23 mouse cellular contexts compared by ENCODE assay signal in genomic region chr5:50026148-50026547, GRCm38 (mm10). TPM values are rescaled to one million over a fixed set of nuclear protein-coding genes. Genes with fewer than 3 reads are reported as not detected.
A peak's percentile ranks its signal among the peaks of the same experiment; 100 is the strongest.
DNase-seq lines count a peak whose midpoint lies in the region; ATAC-seq and TF ChIP-seq lines count a peak whose summit lies in the region.
"Had no signal": no experiment of that assay in that cellular context is flagged by ENCODE, and none has a peak within 500 bp of the region (broad histone marks: within the 10 kb centered on the region; RNA-seq: fewer than 3 reads in every experiment).

No protein-coding gene starts in this region.

- H3K9ac ChIP-seq in intestine, embryonic 14.5 days (ENCODE audit: low read length), result no peak overlapping the region
- H3K9ac ChIP-seq in intestine, postnatal 0 days (ENCODE audit: low read depth, low read length), result no peak overlapping the region
- H3K9ac ChIP-seq: embryonic facial prominence, embryonic 12.5 days; forebrain, embryonic 15.5 days; heart, embryonic 15.5 days; hindbrain, embryonic 14.5 days had no signal

- H3K27me3 ChIP-seq in intestine, embryonic 14.5 days (replicated peaks; ENCODE audit: control insufficient read depth, insufficient read depth, low read length), result no peaks in the 10 kb centered on the region
- H3K27me3 ChIP-seq in intestine, postnatal 0 days (replicated peaks; ENCODE audit: control insufficient read depth, insufficient read depth, low read length), result no peaks in the 10 kb centered on the region
- no peaks in the 10 kb centered on the region for H3K27me3 ChIP-seq in megakaryocyte, embryonic 14.5 days (replicated peaks)
- H3K27me3 ChIP-seq: CH12.LX; embryonic facial prominence, embryonic 12.5 days; forebrain, embryonic 15.5 days; heart, embryonic 15.5 days; Patski had no signal

- no peaks in the 10 kb centered on the region for H3K9me3 ChIP-seq in intestine, embryonic 14.5 days (ENCODE audit: control insufficient read depth, low read length)
- no peaks in the 10 kb centered on the region for H3K9me3 ChIP-seq in intestine, postnatal 0 days (ENCODE audit: control insufficient read depth)
- H3K9me3 ChIP-seq in megakaryocyte, embryonic 14.5 days, result no peaks in the 10 kb centered on the region
- H3K9me3 ChIP-seq: embryonic facial prominence, embryonic 12.5 days; forebrain, embryonic 15.5 days; heart, embryonic 15.5 days; hindbrain, embryonic 10.5 days had no signal

- 76% methylated on average over 3 of the region's 3 CpGs for WGBS in intestine, embryonic 14.5 days
- WGBS in intestine, postnatal 0 days, result 65% methylated on average over 3 of the region's 3 CpGs

- DNase-seq in intestine, embryonic 14.5 days (ENCODE audit: low spot score), result peak; percentile 43
- peak; percentile 36 for DNase-seq in 416B (ENCODE audit: low read depth)
- no peak for DNase-seq in gastrocnemius, postnatal 36 days
- no peak for DNase-seq in cerebellum, adult 18-20 months
- DNase-seq in cerebellum, adult 11 months, result no peak
- DNase-seq: adrenal gland, postnatal 14 days; cerebellum, adult 2 months; cerebellum, postnatal 10 days; gastrocnemius, postnatal 14 days; heart, adult 18-20 months; heart, postnatal 14 days had no signal

- peaks cover 26% of the 10 kb centered on the region for H3K36me3 ChIP-seq in intestine, embryonic 14.5 days (ENCODE audit: control insufficient read depth, insufficient read depth, low read length)
- H3K36me3 ChIP-seq in intestine, postnatal 0 days (ENCODE audit: control insufficient read depth, insufficient read depth), result peaks cover 23% of the 10 kb centered on the region
- H3K36me3 ChIP-seq in megakaryocyte, embryonic 14.5 days (replicated peaks; ENCODE audit: low read length), result peaks cover 8% of the 10 kb centered on the region
- H3K36me3 ChIP-seq: heart, embryonic 15.5 days had no signal

- no peak overlapping the region for H3K4me3 ChIP-seq in intestine, embryonic 14.5 days (ENCODE audit: low read depth, low read length)
- no peak overlapping the region for H3K4me3 ChIP-seq in intestine, postnatal 0 days (ENCODE audit: low read depth, low read length)
- peak overlapping the region; percentile 15 for H3K4me3 ChIP-seq in megakaryocyte, embryonic 14.5 days (replicated peaks)
- H3K4me3 ChIP-seq: embryonic facial prominence, embryonic 12.5 days; forebrain, embryonic 15.5 days; heart, embryonic 15.5 days; hindbrain, embryonic 10.5 days had no signal

- TF ChIP-seq CTCF in intestine, postnatal 0 days (IDR thresholded peaks at IDR 0.05; ENCODE audit: low read depth), result no peak

- peaks cover 15% of the 10 kb centered on the region for H3K4me1 ChIP-seq in intestine, embryonic 14.5 days (replicated peaks; ENCODE audit: control insufficient read depth, insufficient read depth, low read length)
- H3K4me1 ChIP-seq in intestine, postnatal 0 days (replicated peaks; ENCODE audit: control insufficient read depth, insufficient read depth, low read length), result 0 out of 2 replicates have a peak, but pooled peaks cover 6% of the 10 kb centered on the region
- H3K4me1 ChIP-seq in megakaryocyte, embryonic 14.5 days, result peaks cover 58% of the 10 kb centered on the region
- H3K4me1 ChIP-seq: hindbrain, embryonic 10.5 days had no signal

- H3K4me2 ChIP-seq in intestine, embryonic 14.5 days (ENCODE audit: low read length), result no peak overlapping the region
- no peak overlapping the region for H3K4me2 ChIP-seq in intestine, postnatal 0 days (replicated peaks; ENCODE audit: low read depth)
- H3K4me2 ChIP-seq: embryonic facial prominence, embryonic 12.5 days; forebrain, embryonic 15.5 days; heart, embryonic 11.5 days; heart, embryonic 15.5 days; hindbrain, embryonic 14.5 days had no signal

- ATAC-seq in intestine, embryonic 14.5 days (replicated peaks; ENCODE audit: low FRiP score, low TSS enrichment, low read depth), result no peak
- no peak for ATAC-seq in intestine, postnatal 0 days
- ATAC-seq in hematopoietic stem cell, adult 5-6 weeks (replicated peaks in 1 of 2; ENCODE audit: insufficient read depth in 1 of 2, low FRiP score in 2 of 2, low TSS enrichment in 1 of 2, low read depth in 1 of 2, poor library complexity in 2 of 2, severe bottlenecking in 2 of 2), result peak; percentile 13 to 31; a peak in 1 of 4 replicates
- ATAC-seq: activated CD4-positive, CD25-positive, alpha-beta regulatory T cell, adult 4 months; forebrain, embryonic 15.5 days; Patski had no signal

- no peak overlapping the region for H3K27ac ChIP-seq in intestine, embryonic 14.5 days (ENCODE audit: low read depth)
- no peak overlapping the region for H3K27ac ChIP-seq in intestine, postnatal 0 days (ENCODE audit: low read depth, low read length)
- H3K27ac ChIP-seq: embryonic facial prominence, embryonic 12.5 days; forebrain, embryonic 15.5 days; hindbrain, embryonic 10.5 days; hindbrain, embryonic 14.5 days had no signal

- intact Hi-C loops in gastrocnemius, postnatal 36 days (cut with DNase I), result no loop called here

RNA-seq across cellular contexts. Expression of gene Adgra3, which starts 32.7 kb away (rescaled TPM):
- 32.8 and 34.9 TPM in 2 replicates for polyA plus RNA-seq in intestine, embryonic 14.5 days (2014; fragmentation: Nextera tagmentation; extraction: Ambion mirVana)
- polyA plus RNA-seq in intestine, postnatal 0 days (2015; fragmentation: Nextera tagmentation; extraction: Ambion mirVana), result 8.9 and 10.5 TPM in 2 replicates
- total RNA-seq in hematopoietic stem cell, adult 5-6 weeks (2017), result 11.8 and 16.5 TPM in 2 replicates
- 0.18 and 0.96 TPM in 2 replicates for polyA plus RNA-seq in megakaryocyte, embryonic 14.5 days (2012; ENCODE audit: insufficient read depth, low replicate concordance)
- 10 to 100 TPM; 12.6 TPM for total RNA-seq in gastrocnemius, postnatal 36 days (2021)
- total RNA-seq: CH12.LX had no signal

Comparison
In these comparisons a context has a peak if more than half of its experiments do, and no peak if none do; other contexts are left out.
1. ATAC-seq: peak in hematopoietic stem cell, adult 5-6 weeks (2 of 2); none in intestine, embryonic 14.5 days (single experiment) and intestine, postnatal 0 days (single experiment).
2. DNase-seq: peak in intestine, embryonic 14.5 days (single experiment) and 416B (single experiment); none in gastrocnemius, postnatal 36 days (0 of 2), cerebellum, adult 18-20 months (0 of 2) and cerebellum, adult 11 months (single experiment).